Mouse (Mus musculus) cerebellum, adult 9-10 months (tissue): ENCODE data around the gene Cwc27.

ENCODE experiments used
- DNase-seq: peaks from one replicate; pipeline ENCODE4 v3.0.0; 2022

Gene Cwc27

DNA sequence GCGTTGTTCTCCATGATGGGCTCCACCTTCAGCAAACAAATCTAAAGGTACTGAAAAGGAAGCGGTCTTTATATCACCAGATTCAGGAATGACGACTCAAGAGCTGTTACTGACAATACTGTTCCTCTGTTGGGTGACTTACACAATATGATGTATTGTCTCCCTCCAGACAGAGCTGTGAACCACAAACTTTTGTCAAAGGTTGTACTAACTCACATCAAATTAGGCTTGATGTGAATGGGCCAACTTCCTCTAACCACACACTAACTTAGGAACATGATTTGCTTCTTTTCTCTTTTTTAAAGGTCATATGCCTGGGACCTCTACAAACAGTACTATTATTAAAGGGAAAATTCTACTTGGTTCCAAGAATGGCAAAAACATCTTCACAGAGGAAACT, 53.7 kb downstream of the Cwc27 start:
- DNase-seq = no peak

DNA sequence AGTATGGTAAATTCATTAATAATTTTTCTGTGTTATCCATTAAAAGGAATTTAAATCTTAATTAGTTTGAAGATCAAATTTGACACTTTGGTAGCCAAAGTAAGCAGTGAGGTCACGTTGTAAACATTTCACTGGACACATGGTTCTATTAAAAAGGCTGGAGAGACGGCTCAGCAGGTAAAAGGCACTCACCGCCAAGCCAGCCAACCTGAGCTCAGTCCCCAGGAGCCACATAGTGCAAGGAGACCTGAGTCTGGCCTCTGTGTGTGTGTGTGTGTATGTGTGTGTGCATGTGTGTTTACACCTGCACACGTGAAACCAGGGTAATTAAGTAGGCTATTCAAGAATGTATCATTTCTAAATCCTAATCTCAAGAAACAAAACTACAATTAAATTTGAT, 54.5 kb downstream of the Cwc27 start:
- peak; percentile 41 for DNase-seq

DNA sequence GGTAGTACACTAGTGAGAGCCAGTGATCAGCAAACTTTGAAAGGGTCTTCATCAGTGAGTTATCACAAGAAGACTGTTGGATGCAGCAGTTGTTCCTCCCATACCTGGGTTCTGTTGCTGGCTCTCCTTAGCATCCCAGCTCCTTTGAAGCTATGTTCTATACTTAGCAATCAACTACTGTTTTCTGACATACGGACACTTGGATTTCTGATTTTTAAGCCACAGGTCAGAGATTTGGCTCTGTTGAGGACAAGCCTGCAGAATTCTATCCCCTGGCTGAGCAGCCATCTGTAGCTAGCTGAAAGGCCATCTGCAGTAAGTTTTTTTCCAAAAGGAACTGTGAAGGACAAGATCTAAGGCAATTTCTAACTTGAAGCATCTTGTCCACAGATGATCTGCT, 57.6 kb downstream of the Cwc27 start:
- peak; percentile 90 for DNase-seq

DNA sequence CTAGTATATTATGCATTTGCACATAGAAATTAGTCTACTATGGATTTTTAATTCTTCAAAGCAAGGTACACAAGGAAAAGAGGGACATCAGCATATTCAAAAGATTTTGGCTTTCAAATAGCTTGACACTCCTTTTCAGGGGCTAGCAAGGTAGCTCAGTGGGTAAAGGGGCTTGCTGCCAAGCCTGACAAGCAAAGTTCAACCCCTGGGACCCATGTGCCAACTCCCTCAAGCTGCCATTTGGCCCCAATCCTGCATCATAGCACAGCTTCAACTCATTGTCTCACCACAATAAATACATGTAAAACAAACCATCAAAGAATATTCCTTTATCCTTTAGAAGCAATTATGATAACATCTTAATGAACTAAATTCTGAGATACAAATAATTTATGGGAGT, 69.9 kb downstream of the Cwc27 start:
- DNase-seq = peak; percentile 55

DNA sequence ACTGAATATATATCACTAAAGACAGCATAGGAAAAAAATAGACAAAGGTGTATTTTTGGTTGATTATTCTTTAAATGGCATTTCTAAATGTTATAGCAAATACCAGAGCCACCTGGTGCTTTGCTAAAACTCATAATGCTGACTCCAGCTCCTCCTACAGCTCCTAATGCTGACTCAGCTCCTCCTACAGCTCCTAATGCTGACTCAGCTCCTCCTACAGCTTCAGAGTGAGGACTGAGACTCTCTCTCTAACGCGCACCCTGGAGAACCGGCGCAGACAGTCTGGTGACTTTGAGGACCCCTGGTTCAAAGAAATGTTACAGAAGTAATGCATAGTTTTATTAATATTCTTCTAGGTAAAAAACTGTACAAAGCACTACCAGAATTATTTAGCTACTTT, 74.1 kb downstream of the Cwc27 start:
- no peak for DNase-seq

DNA sequence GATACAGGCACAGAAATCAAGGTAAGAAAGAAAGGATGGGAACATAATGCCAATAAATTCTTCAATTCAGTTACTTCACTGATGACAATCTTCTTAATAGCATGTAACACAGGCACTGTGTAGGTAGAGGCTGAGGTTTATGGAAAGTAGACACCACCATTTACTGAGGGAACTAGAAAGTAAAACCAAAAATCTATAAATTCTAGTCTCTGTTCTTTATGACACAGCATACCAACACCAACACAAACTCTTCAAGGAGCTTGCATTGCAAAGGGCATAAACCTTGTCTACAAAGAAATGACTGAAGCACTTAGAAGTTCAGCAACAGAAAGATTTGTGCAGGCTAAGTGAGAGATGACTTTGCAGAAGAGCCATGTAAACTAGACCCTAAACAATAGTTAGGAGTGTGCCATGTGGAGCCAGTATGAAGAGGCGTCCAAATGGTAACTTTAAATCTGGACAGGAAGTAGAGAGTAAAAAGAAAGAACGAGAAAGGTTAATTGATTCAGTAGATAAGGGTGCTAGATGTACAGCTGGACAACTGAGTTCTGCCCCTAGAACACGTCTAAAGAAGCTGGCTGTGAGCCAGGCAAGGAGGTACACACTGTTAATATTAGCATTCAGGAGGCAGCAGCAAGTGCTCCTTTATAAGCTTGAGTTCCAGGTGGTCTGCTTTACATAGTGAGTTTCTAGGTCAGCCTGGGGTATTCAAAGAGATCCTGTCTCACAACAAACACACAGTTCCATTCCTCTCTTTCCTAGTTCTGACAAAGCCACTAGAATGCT, 87.5 kb downstream of the Cwc27 start:
- no peak for DNase-seq

DNA sequence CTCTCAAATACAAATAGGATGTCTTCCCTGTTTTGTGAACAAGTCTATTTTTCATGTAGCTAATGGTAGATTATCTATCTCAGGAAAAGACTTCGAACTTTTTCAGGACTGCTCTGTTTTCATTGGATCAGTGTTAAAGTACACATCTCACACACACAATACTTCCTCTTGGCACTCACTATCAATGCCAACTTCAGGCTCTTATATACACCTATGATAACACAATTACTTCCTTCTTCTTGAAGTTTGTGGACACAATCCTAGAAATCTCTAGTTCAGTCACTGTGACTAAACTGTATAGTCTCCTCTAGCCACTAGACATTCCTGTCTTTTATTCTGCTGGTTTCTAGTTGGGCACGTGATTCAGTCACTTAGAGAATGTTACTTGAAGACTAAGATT, 89.3 kb downstream of the Cwc27 start:
- DNase-seq = no peak

DNA sequence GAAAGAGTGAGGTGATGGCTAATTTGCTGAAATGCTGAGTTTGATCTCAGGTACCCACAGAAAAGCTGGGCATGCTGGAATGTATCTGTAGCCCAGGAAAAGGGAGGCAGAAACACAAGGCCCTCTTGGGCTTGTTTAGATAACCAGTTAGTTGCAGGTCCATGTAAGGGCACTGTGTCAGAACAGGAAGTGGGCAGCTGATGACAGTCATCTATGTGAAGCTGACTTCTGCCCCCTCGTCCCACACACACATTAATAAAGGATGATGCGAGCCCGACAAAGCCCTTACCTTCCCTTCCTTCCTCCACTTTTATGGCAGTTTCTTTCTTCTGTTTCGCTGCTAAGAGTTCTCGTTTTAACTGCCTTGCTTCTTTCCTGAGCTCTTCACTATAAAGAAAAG, 96.8 kb downstream of the Cwc27 start:
- no peak for DNase-seq

DNA sequence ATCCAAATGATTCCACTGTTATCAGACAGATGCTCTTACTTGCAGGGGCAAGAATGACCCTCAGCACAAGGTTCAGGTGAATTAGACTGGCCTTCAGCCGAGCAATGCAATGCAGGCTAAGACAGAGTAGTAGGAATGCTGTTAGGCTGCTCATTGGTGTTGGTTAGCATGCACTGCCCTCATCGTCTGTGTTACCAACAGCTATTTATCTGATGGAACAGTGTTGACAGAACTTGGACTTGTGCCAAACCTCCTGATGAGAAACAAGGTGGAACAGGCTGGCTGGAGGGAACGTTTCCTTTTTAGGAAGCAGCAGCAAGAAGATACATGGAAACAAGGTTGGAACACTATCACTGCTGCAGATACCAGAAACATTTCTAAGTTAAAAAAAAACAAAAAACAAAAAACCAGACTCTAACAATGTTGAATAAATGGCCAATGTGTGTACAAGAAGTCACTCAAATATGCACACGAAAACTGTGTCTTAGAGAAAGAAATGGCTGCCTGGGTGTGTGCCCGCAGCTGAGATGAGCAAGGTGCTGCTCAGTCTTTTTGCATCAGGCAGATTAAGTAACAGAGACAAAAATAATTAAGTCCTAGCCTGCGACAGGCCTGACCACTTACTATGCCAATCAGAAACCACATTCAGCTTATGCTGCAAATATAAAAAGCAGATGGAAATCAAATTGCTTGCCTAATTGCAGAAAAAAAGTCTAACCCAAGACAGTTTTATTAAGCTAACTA, 122.2 kb downstream of the Cwc27 start:
- peak; percentile 98 for DNase-seq

DNA sequence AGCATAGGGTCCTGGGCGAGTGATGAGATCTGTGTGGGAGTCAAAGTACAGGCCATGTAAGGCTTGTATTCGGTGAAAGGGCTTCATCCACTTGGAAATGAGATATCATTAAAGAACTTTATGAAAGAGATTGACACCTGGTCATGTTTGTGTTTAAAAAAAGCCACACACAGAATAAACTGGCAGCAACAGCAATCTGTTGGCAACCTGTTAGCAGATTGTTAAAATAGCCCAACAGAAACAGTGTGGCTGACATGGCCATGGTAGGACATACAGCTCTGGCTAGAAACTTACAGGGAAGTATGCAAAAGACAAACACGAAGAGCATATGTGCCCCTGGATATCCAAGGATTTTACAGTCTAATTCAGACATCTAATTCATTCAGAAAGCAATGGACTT, 124.2 kb downstream of the Cwc27 start:
- peak; percentile 36 for DNase-seq

DNA sequence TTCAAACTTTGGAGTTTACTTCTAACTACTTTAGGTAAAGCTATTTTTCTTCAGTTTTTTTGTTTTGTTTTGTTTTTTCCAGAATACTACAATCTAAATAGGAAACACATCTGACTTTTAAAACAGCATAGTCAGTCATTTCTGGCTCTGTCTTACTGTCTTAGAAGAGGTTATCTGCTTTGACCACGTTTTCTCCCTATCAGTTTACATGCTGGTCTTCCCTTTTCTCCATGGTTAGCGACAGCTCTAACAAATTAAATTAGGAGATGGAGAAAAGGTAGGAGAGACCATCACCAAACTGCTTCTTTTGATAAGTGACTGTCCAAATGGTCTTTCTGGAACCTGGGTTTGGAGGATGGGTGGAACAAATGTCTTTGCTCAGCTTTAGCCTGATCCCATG, 131.4 kb downstream of the Cwc27 start:
- DNase-seq = no peak

DNA sequence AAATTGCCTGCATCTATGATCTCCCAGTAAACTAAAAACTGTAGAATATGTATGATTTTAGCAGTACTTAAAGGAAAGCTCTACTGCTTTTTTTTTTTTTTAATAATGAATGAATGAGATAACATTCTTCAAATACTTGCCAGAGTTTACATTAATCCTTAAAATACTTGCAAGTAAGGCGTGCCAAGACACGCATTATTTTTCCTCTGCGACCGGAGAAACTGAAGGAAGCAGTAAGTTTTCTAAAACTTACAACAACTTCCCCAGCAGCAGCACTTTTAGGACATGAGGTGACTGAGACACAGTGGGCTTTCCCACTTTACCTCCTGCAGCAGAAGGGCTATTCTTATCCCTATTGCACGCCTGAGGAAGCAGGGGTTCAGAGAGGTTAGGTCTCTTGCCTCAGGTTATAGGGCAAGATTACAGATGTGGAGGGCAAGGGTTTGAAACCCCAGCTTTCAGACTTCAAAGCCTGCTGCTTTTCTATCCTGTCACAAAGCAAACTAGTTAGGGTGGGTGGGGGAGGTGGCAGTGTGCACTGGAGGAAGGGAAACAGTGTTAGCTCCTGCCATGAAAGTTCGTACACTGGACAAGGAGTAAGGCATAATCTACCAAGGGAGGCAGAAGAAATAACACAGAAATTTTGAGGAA, 132.5 kb downstream of the Cwc27 start:
- no peak for DNase-seq

DNA sequence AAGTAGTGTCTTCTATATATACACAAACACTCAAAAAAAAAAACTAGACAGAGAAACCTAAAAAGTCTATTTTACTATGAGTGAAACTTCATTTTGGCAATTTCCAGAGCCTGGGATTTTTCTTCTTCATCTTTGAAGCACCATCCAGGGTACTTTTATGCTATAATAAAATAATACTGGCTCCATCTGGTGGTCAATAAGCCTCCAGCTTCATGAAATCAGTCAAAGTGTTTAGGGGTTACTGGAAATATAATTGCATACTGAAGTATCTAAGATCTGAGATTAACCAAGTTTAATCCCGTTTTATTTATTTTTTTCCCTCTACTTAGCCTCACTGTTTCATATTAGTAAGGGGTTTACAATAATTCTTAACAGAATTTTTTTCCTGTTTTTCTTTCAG, 135.7 kb downstream of the Cwc27 start:
- peak; percentile 59 for DNase-seq

DNA sequence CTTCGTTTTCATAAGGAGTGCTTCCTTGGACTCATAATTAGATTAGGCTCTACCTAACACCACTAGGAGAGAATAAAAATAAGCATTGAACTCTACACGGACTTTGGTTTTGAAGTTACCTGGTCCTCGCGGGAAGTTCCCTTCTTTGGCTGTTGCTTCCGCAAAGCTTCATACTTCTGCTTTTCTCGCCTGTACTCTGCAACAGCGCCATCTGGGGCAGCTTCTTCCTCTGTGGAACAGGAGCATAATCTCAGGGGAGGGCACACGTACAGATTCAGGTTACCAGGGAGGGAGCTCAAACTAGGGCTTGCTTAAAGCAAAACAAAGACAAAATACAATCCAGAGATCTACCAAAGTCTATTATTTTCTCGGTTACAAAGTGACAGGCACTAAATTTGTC, 155.8 kb downstream of the Cwc27 start:
- DNase-seq = no peak

DNA sequence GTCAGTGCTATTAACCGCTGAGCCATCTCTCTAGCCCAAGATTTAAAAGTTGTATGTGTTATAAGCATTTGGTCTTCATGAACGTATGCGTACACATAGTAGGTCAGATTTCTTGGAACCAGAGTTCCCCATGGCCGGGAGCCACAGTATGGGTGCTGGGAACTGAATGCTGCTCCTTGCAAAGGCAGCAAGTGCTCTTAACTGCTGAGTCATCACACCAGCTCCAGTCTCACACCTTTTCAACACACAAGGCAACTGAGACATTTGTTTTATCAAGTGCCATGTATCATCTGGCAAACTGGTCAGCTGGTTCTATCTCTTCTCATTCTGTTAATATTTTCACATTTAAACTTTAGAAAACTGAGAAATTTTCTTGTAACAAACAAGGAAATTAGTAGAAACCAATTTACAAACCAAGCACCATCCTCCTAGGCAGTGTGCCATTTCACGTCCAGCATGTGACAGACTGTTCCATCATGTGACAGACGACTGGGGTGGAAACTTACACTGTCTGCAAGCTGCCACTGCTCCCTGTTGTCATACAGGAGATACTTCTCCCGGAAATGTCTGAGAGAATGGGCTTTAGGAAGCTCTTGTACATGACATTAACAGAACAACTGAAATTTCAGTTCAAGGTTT, 156.8 kb downstream of the Cwc27 start:
- no peak for DNase-seq

DNA sequence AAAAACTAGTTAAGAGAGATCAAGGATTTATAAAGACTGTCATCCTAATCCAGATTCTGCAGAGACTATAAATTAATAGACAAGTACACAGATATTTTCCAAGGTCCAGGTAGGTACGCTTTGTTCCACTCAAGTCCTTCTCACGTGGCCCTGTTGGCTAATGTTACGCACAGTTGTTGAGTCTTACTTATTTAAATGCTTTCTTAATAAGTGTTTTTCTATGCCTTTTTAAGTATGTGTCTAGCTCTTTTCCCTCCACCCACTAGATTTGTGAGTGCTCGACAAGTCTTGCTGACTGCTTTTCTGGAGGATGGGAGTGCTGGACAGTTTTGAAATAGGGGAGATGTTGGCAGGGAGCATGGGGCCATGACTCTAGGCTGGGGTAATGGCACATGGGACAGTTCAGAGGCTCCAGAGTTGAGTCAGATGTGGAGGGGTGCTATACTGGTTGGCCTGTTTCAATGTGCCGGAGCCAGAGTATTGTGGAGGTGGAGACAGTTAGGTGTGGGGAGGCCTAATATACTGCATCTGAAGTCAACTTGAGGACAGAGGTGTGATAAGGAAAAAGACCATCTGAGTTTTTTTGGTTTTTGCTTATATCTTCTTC, 160.2 kb downstream of the Cwc27 start:
- no peak for DNase-seq

DNA sequence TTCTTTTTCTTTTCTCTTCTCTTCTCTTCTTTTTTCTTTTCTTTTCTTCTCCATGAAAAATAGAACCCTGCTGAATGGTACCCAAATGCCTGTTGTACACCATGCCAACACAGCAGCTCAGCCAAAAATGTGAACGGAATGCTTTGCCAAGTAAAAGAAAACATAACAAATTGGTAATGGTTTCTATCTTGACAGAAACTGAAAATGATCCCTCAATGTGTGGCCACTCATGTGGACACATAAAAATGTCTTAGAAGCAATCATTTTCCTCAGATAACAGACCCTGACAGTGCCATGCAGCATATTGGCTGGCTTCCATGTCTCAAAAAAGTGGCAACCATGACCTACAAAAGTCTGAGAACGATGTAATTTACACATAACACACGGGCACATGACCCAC, 161.8 kb downstream of the Cwc27 start:
- peak; percentile 66 for DNase-seq

DNA sequence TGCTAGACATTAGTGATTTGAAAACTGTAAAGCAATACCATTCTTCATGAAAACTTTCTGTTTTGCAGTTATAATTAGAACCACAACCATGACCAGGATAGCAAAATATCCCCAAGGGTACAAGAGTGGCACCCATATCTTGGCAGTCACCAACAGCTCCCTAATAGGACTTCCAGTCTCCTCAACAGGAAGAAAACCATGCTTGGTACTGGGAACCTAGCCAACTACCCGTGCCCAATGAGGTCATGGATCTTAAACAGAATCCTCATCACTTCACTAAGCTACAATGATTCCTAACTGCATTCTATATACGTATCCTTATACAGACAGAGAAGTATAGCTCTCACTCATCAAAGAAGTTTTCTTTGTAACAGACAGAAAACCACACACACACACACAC, 165.2 kb downstream of the Cwc27 start:
- DNase-seq = no peak

DNA sequence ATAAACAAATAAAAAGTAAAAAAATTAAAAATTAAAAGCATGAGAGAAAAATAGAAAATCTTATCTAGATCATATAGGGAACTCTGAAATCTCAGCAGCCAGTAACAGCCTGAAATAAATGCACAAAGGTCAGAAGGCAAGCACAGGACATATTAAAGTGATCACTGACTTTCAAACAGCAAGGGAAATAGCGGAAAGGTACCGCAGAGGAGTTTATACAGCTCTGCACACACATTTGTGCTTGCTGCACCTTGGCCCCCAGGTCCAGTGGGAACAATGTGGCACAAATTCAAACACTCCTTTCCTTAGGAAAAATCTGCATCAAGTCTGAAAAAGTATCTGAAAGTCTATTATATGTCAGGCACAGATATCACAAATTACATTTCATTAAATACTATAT, 166.3 kb downstream of the Cwc27 start:
- no peak for DNase-seq

DNA sequence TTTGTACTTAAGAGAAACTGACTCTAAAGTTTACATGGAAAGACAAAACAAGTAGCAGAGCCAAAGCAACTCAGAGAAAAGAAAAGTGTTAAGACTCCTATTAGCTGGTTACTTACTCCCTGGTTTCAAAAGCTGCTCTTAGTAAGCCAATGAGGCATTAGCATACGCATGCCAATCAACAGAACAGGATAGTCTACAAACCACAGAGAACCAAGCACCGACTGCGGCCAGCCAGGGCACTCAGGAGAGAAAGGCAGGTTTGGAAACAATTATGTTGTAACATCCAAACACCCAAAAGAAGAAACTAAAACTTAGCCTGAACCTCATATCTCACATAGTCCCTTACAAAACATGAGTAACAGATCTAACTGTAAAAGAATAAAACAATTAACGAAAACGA, 166.8 kb downstream of the Cwc27 start:
- DNase-seq = no peak

DNA sequence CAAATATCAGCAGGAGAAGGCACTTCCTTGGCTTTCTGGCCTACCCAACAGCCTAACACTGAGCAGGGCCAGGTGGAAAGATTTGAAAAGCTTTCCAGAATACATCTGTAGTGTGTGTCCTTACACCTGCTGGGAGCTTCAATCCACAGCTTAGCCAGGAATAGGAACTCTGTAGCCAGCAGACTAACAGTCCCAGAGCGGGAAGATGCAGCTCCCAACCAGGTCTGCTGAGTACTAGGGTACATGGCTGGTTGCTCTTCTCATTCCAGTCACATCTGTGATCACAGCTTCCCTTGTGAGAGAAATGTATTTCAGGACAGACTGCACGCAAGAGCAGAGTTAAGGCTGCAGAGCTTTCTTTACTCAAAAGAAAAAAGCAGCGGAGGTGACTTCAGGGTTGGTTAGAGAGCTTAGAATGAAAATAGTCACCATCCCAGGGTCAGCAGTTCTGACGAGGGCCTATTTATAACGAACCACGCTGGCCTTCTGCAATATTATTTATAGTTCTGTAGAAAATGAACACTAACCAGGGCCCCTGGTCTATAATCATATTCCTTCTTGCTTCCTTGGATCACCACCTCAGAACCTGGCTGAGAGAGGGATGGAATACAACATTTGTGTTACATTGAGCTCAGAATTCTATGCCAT, 171.0 kb downstream of the Cwc27 start:
- no peak for DNase-seq

DNA sequence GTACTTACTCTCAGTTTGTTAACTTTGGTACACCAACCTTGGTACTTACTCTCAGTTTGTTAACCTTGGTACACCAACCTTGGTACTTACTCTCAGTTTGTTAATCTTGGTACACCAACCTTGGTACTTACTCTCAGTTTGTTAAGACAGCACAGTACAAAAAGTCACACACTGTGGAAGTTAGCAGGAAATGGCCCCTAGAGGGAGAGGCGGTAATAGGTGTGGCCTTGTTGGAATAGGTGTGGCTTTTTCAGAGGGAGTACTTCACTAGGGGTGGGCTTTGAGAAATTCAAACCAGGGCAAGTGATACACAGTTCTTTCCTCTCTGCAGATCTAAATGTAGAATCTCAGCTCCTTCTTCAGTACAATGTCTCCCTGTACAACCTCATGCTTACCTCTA, 172.8 kb downstream of the Cwc27 start:
- no peak for DNase-seq
